Mouse (Mus musculus) midbrain, embryonic 11.5 days (tissue): ENCODE results near the gene Sema4b. TPM values are rescaled to one million over a fixed set of nuclear protein-coding genes. Genes with fewer than 3 reads are reported as not detected.
A peak's percentile ranks its signal among the peaks of the same experiment; 100 is the strongest.

Experiments used
- ATAC-seq: fragments of 200-750 bp; cut with Nextera tagmentation; 2 replicates; pipeline ENCODE4 v1.8.0; 2017; ENCODE audit warnings: moderate TSS enrichment, moderate library complexity; ENCODE audit not compliant: low FRiP score
- DNase-seq: peaks from one replicate; pipeline ENCODE4 v3.0.0; 2015; ENCODE audit warnings: low spot score; ENCODE audit errors: missing footprints
- H3K27ac ChIP-seq: fragments of 300-500 bp; sonication (generic); 2 replicates; pipeline ENCODE4 v1.5.1; 2014; ENCODE audit warnings: low read depth, low read length
- H3K27me3 ChIP-seq: fragments of 300-500 bp; sonication (generic); 2 replicates; pipeline ENCODE4 v1.6.1; 2014; ENCODE audit warnings: mild to moderate bottlenecking, low read length, moderate library complexity, mixed read lengths; ENCODE audit not compliant: control insufficient read depth, insufficient read depth
- H3K36me3 ChIP-seq: fragments of 300-500 bp; sonication (generic); 2 replicates; pipeline ENCODE4 v1.6.1; 2014; ENCODE audit warnings: mild to moderate bottlenecking, low read length, moderate library complexity, mixed read lengths; ENCODE audit not compliant: control insufficient read depth, insufficient read depth
- H3K4me1 ChIP-seq: fragments of 300-500 bp; sonication (generic); 2 replicates; pipeline ENCODE4 v1.6.1; 2014; ENCODE audit warnings: low read length; ENCODE audit not compliant: control insufficient read depth, insufficient read depth
- H3K4me2 ChIP-seq: fragments of 300-500 bp; sonication (generic); 2 replicates; pipeline ENCODE4 v1.6.1; 2014; ENCODE audit warnings: mild to moderate bottlenecking, moderate library complexity
- H3K4me3 ChIP-seq: fragments of 300-500 bp; sonication (generic); 2 replicates; pipeline ENCODE4 v1.5.1; 2014; ENCODE audit warnings: low read depth, low read length
- H3K9ac ChIP-seq: fragments of 300-500 bp; sonication (generic); 2 replicates; pipeline ENCODE4 v1.6.1; 2014; ENCODE audit warnings: low read length
- H3K9me3 ChIP-seq: fragments of 300-500 bp; sonication (generic); 2 replicates; pipeline ENCODE4 v1.6.1; 2016; ENCODE audit warnings: low read length; ENCODE audit not compliant: control insufficient read depth
- WGBS: fragments of 180-500 bp; shearing (Covaris S2); extraction: QIAGEN DNeasy Blood & Tissue Kit; methylation state at CpG from one replicate; pipeline ENCODE4 v1.1.7; 2014; 5-methylcytosine and 5-hydroxymethylcytosine counted together
- polyA plus RNA-seq: library from polyadenylated mRNA; unstranded; fragments of >200 nt; fragmentation: Nextera tagmentation; extraction: Ambion mirVana; gene quantifications from 2 replicates; pipeline ENCODE4 v1.2.1, GENCODE M21; 2014

The Sema4b gene
- polyA plus RNA-seq, result 9.6 and 10.5 TPM in 2 replicates

GRCm38 (mm10) chr7:80186531-80187296 lies at the start of gene Sema4b:
TSS of gene Sema4b (plus strand) at chr7:80186841.
- Histone ChIP-seq H3K4me3 (peak within 1 kb of the TSS; percentile 46), H3K9ac (peak within 1 kb of the TSS; percentile 68), H3K36me3 (no peaks in the 10 kb centered on the region), H3K27me3 (no peaks in the 10 kb centered on the region), H3K4me2 (peak within 1 kb of the TSS; percentile 56), H3K4me1 (peaks cover 27% of the 10 kb centered on the region), H3K27ac (peak within 1 kb of the TSS; percentile 83), H3K9me3 (no peaks in the 10 kb centered on the region)
- peak; percentile 94 for ATAC-seq
- under 1% methylated on average over 51 of the region's 51 CpGs for WGBS
- peak; percentile 99 for DNase-seq

GRCm38 (mm10) chr7:80138375-80138774 lies 48.3 kb upstream of the Sema4b start:
- Histone ChIP-seq H3K4me1 (peaks cover 2% of the 10 kb centered on the region; the same call in 1 of the 2 replicates), H3K4me3 (no peak overlapping the region), H3K4me2 (no peak overlapping the region), H3K36me3 (no peaks in the 10 kb centered on the region), H3K27ac (no peak overlapping the region), H3K9me3 (no peaks in the 10 kb centered on the region; the same call in 1 of the 2 replicates), H3K27me3 (no peaks in the 10 kb centered on the region), H3K9ac (no peak overlapping the region)
- ATAC-seq (no peak), DNase-seq (no peak)
- WGBS, result 81% methylated on average over 1 of the region's 1 CpGs

- Histone ChIP-seq H3K4me3 (no peak overlapping the region), H3K9me3 (no peaks in the 10 kb centered on the region; the same call in 1 of the 2 replicates), H3K27me3 (no peaks in the 10 kb centered on the region), H3K4me2 (no peak overlapping the region), H3K4me1 (peaks cover 2% of the 10 kb centered on the region; the same call in 1 of the 2 replicates), H3K9ac (no peak overlapping the region), H3K36me3 (no peaks in the 10 kb centered on the region), H3K27ac (no peak overlapping the region)
- 14% methylated on average over 9 of the region's 9 CpGs for WGBS
- peak; percentile 97 for DNase-seq
- ATAC-seq, result peak; percentile 76
Measured at GRCm38 (mm10) chr7:80140815-80141214, 45.8 kb upstream of the Sema4b start.

- Histone ChIP-seq H3K36me3 (no peaks in the 10 kb centered on the region), H3K9ac (peak overlapping the region; percentile 18; the same call in 1 of the 2 replicates), H3K4me1 (peaks cover 2% of the 10 kb centered on the region; the same call in 1 of the 2 replicates), H3K4me3 (no peak overlapping the region), H3K9me3 (no peaks in the 10 kb centered on the region), H3K27ac (peak overlapping the region; percentile 27; the same call in 1 of the 2 replicates), H3K4me2 (peak overlapping the region; percentile 9; the same call in 1 of the 2 replicates), H3K27me3 (no peaks in the 10 kb centered on the region)
- WGBS, result 51% methylated on average over 22 of the region's 22 CpGs
- ATAC-seq, result no peak
- no peak for DNase-seq
Measured at GRCm38 (mm10) chr7:80143331-80144273, 43.0 kb upstream of the Sema4b start.

GRCm38 (mm10) chr7:80144695-80145094 lies 41.9 kb upstream of the Sema4b start:
- Histone ChIP-seq H3K36me3 (no peaks in the 10 kb centered on the region), H3K4me1 (peaks cover 2% of the 10 kb centered on the region; the same call in 1 of the 2 replicates), H3K27me3 (no peaks in the 10 kb centered on the region), H3K4me2 (no peak overlapping the region), H3K9ac (no peak overlapping the region), H3K9me3 (no peaks in the 10 kb centered on the region), H3K27ac (no peak overlapping the region), H3K4me3 (no peak overlapping the region)
- no peak for DNase-seq
- no peak for ATAC-seq
- 90% methylated on average over 7 of the region's 7 CpGs for WGBS

GRCm38 (mm10) chr7:80146077-80146476 lies 40.6 kb upstream of the Sema4b start:
- H3K27me3 ChIP-seq, result no peaks in the 10 kb centered on the region
- H3K4me1 ChIP-seq, result peaks cover under 1% of the 10 kb centered on the region; the same call in 1 of the 2 replicates
- H3K36me3 ChIP-seq, result no peaks in the 10 kb centered on the region
- no peaks in the 10 kb centered on the region for H3K9me3 ChIP-seq
- H3K9ac ChIP-seq, result no peak overlapping the region
- H3K4me2 ChIP-seq, result no peak overlapping the region
- H3K27ac ChIP-seq, result no peak overlapping the region
- no peak overlapping the region for H3K4me3 ChIP-seq
- DNase-seq (no peak), ATAC-seq (no peak)
- 95% methylated on average over 8 of the region's 8 CpGs for WGBS

- DNase-seq (no peak), ATAC-seq (no peak)
- WGBS, result 64% methylated on average over 9 of the region's 9 CpGs
Measured at GRCm38 (mm10) chr7:80149356-80149755, 37.3 kb upstream of the Sema4b start.

GRCm38 (mm10) chr7:80152152-80152551 lies 34.5 kb upstream of the Sema4b start:
- no peaks in the 10 kb centered on the region for H3K36me3 ChIP-seq
- no peaks in the 10 kb centered on the region for H3K4me1 ChIP-seq
- WGBS, result 63% methylated on average over 6 of the region's 6 CpGs
- H3K4me2 ChIP-seq, result no peak overlapping the region
- no peak overlapping the region for H3K9ac ChIP-seq
- no peaks in the 10 kb centered on the region for H3K27me3 ChIP-seq
- no peak overlapping the region for H3K27ac ChIP-seq
- no peak for DNase-seq
- no peak overlapping the region for H3K4me3 ChIP-seq
- ATAC-seq, result no peak
- no peaks in the 10 kb centered on the region for H3K9me3 ChIP-seq

More at GRCm38 (mm10) chr7:80149356-80149755, 37.3 kb upstream of the Sema4b start:
- Histone ChIP-seq H3K9me3 (no peaks in the 10 kb centered on the region), H3K4me3 (no peak overlapping the region), H3K36me3 (no peaks in the 10 kb centered on the region), H3K27ac (no peak overlapping the region), H3K4me1 (no peaks in the 10 kb centered on the region), H3K4me2 (no peak overlapping the region), H3K27me3 (no peaks in the 10 kb centered on the region), H3K9ac (no peak overlapping the region)
